Mouse (Mus musculus) cerebellum, adult 8-10 months (tissue): ENCODE measurements around the gene Gm44596.

ENCODE experiments used
- DNase-seq: peaks from one replicate; pipeline ENCODE4 v3.0.0; 2022

Gene Gm44596

DNA sequence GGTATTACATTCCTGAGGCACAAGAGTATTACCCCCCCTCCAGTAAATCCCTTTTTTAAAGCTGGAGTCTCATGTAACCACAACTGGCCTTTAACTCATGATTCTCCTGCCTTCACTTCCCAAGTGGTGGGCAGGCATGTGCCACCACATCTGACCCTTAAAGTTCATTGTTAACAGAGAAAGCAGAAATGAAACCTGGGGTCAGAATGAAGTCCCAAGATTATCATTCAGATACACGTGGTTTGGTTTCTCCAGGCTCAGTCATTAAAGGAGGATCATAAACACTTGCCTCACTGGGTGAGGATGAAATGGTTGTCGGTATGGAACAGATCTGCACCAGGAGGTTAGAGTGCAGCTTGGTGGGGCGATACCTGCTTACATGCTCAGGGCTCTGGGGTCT is 6.0 kb downstream of the Gm44596 start:
- DNase-seq = no peak

DNA sequence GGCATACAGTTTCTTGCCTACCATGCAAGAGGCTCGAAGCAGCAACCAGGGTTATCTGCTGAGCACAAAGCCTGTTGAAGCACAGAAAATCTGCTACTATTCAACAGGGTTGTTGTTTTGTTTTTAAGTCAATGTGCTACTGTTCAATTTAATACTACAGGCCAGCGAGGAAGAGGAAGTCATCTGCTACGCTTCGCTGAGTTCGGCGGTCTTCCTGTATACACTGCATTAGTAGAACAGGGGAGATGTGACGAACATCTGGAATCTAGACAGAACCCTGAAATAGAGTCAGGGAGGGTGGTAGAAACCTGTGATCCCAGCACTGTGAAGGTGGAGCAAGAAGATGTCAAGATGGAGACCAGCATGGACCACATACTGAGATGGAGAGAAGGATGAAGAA is 8.4 kb downstream of the Gm44596 start:
- DNase-seq = no peak

DNA sequence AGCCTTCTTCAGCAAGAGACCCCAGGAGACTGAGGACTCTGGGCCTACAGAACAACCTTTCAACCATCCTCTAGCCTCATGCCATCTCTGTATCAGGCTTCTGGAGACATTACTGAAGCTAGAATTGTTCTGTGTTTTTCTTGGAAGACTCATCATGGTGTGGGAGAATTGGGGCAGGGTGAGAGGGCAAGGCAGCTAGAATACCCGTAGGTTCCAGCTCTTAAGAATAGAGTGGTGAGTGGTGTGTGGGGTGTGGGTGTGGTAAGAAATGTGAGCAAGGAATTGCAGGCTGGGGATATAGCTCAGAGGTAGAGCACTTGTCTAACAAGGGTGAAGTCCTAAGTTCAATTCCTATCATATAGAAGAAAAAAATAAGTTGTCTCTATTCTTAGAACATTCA is 9.7 kb downstream of the Gm44596 start:
- no peak for DNase-seq

DNA sequence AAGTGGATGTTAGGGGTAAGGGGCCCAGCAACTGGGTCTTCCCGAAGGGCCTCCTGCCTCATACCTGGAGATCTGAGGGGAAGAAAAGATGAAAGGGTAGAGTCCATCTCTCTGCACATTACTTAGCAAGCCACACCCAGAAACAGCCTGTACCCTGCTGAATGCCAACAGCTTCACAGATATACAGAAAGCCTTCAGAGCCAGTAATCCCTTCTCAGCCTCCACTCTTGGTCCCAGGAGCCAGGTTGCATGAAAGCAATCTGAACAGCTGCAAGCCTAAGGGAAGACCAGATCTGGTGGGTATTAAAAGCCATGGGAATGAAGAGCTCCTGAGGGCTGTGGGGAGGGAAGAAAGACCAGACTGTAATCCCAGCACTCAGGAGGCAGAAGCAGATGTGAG is 13.9 kb downstream of the Gm44596 start:
- DNase-seq = no peak

DNA sequence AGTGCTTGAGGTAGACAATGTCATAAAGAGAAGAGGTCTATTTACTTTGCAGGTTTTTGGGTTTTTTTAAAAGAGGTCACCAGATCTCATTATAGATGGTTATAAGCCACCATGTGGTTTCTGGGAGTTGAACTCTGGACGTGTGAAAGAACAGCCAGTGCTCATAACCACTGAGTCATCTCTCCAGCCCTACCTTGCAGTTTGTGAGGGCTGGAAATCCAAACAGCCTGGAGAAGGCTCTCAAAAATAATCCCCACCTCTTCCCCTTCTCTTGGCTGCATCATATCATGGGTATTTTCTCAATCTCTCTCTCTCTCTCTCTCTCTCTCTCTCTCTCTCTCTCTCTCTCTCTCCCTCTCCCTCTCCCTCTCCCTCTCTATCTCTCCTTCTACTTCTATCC is 15.4 kb downstream of the Gm44596 start:
- no peak for DNase-seq

DNA sequence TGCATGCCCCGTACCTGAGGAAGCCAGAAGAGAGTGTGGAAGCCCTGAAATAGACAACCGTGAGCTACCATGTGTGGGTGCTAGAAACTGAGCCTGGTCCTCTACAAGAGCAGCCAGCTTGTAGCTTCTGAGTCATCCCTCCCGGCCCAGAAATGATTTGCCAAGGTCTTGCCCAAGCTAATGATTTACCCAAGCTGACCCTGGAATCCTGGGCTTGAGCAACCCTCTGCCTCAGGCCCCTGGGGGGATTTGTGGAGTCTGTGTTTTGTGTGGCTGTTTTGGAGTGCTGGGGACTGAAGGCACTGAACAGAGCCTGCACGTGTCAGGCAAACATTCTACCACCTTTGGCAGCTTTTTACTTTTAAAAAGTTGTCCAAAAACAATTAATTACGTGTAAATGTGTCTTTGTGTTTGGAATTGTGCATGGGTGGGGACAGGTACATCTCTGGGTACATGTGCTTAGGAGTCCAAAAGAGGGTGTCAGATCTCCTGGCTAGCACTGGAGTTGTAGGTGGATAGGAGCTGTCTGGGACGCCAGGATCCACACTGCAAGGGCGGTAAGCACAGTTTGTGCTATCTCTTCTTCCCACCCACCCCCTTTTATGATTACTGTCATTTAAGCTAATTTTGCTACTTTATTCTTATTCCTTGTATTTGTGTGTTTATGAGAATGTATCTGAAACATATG is 22.4 kb downstream of the Gm44596 start:
- DNase-seq = no peak

DNA sequence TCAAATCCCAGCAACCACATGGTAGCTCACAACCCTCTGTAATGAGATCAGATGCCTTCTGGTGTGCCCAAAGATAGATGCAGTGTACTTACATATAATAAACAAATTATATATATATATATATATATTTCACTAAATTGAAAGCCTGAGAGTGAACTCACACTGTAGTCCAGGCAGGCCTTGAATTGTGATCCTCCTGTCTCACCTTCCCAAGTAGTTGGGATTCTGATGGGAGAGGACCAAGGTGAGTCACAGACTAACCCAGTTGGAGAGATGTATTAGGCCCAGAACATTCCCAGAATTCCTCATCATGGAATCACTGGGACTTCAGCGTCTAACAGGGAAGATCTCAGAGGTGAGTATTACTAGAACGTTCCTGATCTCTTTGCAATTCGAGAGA is 23.7 kb downstream of the Gm44596 start, which contains the start of gene Nrip2:
Gene Nrip2 (plus strand): TSS at position 301 of the 400 bp plus-strand sequence.
- DNase-seq = no peak

DNA sequence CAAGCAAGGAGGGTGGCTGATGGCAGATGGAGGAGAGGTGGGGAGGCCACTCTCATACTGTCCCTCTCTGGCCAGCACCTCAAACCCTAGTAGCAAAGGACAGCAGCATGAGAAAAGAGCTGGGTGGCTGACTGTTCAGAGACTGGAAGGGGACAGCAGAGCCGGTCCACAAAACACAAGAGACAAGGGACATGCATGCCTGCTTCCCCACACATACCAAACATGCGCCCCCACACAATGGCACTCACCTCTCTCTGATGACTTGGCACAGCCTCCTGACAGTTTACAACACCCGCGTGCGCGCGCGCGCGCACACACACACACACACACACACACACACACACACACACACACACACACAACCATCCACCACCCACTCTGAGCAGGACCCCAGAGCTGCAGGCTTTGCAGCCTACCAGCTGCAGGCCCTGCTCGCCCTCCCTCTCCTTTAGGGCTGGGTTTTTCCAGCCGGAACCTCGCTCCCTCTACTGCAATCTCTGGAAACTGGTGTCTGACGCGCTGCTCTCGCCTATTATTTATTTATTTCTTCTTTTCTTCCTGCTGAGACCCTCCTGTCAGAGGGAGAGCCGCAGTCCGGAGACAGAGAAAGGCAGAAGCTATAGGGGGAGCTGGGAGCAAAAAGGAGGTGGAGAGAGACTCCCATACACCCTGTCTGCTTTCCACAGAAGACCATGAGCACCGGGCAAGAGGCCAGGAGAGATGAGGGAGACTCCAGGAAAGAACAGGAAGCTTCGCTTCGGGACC is 24.3 kb downstream of the Gm44596 start:
- DNase-seq = peak; percentile 68

DNA sequence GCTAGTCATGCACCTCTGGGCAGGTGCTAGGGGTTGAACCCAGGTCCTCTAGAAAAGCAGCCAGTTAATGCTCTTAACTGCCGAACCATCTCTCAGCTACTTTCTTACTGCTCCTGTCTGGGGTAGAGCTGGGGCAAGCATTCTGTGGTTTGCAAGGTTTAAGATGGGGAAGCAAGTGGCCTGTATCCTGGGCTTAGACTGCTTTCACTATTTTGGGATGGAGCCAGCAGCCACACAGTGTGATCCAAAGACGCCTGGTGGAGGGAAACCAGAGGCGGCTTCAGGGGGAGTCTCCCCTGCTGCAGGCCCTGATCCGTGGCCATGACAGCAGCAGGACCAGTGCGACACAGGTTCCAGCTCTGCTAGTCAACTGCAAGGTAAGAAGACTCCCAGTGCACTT is 29.4 kb downstream of the Gm44596 start:
- no peak for DNase-seq

DNA sequence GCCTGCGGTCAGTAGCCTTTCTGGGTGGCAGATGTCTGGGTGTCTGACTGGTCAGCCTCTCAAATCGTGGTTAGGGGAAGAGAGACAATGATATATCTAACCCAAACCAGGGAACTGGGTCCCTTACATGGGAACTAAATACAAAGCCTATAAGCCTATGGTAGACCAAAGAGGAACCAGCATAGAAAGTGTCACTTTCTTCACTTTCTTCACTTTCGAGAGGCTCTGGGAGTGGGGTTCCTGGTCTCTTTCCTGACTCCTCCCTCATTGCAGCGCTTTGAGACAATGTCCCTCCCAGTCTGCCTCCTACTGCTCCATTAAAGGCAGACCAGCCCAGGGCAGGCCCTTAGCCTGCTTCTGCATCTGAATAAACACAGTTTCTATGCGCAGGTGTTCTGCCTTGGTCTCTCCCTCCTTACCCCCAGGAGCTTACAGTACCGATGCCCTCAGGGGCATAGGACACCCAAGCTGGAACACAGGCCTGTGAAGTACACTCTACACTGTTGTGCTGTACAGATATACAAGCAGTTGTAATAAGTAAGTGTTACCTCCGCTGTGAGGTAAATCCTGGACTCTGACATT is 33.3 kb downstream of the Gm44596 start:
- DNase-seq = no peak

DNA sequence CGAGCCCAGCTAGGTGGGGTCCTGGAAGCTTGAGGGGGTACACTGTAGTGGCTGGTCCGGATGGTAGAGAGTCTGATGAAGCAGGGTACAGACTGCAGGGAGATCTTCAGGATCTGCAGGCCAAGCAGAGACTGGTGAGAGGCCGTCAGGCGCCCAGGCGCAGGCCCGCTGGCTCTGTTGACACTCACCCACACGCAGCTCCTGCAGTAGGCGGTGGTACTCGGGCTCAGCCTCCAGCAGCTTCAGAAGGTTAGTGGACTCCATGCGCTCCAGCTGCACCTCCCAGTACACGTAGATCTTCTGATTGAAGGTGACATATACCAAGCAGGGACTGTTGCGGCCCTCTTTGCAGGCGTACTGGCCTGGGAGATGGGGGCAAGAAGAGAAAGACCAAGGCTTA is 35.0 kb downstream of the Gm44596 start:
- no peak for DNase-seq

DNA sequence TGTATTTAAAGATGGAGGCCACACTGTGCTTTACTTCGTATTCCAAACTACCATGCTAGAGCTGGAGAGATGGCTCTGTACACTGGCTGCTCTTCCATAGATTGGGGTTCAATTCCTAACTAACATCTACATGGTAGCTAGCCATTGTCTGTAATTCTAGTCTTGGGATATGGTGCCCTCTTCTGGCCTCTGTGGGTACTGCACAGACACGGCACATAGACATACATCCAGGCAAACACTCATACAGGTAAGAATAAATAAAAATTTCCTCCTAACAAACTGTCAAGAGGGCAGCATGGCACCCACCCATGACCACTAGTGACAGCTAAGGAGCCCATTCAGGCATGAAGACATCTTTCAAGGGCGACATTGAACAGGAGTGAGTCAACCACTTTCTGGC is 35.8 kb downstream of the Gm44596 start:
- DNase-seq = peak; percentile 85

DNA sequence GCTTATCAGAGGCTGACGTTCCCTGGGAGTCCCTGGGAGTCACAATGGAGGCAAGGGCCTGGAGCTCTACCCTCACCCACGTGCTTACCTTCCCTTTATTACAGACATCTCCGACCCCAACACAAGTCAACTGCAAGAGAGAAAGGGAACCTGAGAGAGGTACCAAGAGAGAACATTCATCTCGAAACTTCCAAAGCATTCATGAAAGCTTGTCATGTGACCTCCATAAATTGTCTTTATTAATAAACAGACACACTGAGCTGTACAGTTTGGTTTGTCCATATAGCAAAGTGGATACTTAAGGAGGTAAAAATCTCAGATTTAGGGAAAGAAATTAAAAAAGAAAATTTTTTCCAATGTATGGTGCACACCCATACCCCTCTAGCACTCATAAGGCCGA is 40.9 kb downstream of the Gm44596 start:
- no peak for DNase-seq

DNA sequence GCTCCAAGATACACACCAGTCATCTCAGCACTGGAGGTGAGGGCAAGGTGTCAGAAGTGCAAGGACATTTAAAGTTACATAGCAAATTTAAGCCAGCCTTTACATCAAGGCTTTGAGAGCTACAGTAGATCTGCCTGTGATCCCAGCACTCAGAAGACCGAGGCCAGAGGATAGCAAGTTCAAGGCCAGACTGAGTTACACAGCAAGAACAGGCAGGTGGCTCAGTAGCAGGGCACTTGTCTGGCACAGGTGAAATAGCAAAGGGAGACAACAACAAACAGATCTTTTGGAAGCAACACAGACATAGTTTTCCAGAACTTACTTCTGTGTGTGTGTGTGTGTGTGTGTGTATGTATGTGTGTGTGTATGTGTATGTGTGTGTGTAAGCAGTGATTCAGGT is 42.8 kb downstream of the Gm44596 start:
- DNase-seq = no peak

DNA sequence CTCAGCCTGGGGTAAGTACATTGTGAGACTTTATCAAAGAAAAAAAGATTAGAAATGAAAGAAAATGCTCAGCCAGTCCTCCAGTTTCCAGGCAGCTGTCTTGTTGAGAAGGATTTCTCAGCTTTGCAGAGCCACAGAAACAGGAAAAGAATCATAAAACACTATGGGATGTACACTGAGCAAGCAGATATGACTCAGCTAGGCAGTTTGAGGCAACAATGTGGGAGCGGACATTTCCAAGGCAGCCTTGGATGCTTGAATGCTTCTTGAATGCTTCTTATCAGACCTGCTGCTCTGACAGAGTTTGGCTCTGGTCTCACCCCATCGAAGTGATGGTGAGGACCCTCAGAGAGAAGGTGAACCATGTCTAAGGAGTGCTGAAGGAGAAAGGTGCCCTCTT is 45.7 kb downstream of the Gm44596 start:
- no peak for DNase-seq

DNA sequence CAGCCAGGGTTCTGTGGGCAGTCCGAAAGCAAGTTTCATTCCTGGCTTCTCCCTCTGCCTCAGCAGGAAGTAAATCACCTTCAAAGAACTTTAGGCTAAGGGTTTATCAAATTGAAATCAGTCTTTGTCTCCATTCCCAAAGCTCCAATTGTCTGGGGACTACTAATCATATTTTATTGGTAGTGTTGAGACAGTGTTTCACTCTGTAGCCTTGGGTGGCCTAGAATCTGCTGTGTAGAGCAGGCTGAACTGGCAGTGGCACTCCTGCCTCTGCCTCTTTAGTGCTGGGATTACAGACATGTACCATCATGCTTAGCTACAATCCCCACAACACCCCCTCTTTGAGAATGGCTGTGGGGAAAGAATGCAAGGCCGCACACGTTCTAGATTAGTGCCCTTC is 46.2 kb downstream of the Gm44596 start:
- no peak for DNase-seq

DNA sequence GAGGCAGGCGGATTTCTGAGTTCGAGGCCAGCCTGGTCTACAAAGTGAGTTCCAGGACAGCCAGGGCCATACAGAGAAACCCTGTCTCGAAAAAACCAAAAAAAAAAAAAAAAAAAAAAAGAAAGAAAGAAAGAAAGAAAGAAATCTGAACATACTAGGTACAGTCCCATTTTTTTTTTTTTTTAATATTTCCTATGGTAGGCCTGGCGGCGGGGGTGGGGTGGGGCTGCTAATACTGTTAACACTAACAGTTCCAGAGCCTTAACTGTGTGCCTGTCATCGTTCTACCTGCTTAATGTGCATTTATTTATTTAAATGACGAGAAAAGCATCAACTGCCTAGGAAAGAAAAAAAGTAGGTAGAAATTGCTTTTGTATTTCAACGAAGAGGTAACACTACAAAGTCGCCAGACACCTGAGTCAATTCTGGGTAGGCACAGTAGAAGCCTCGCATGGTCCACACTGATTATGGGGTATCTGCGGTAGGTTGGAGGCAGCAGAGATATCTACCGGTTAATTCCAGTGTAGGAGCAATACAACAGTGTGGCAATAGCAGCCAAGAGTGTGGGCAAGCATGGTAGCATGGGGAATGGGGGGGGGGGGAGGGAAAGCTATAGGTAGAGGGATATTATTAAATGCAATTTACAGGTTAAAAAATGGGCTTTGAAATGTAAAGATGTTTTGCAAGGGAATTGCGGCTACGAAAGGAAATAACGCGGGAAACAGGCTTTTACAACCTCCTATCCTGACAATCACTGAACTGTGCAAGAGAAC is 48.4 kb downstream of the Gm44596 start:
- peak; percentile 34 for DNase-seq

DNA sequence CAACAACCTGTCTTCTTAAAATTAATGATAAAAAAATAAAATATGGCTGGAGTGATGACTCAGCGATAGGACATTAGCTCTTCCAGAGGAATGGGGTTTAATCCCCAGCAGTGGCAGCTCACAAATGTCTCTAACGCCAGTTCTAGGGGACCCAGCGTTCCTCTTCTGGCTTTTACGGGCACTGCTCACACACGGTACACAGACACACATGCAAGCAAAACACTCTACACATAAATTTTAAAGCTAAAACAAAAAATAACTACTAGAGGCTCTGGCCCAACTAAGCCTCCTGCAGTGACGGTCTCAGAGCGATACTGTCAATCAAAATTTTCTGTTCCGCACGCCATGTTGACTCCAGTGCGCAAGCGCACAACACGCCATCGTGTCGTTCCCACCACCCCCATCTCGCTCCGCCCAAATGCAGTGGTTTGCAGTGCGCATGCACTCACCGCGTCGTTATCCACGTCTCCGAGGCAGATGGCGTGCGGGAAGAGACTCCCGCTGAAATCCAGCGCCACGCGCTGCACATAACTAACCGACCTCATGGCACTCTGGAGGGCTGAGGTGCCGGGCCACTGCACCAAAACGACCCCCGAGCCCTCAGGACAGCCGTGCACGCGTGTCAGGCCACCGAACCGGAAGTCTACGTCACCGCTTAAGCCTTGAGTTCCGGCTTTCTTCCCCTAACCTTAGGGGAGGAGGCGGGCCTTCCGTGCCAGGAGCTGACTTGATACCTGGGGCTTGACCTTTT is 49.1 kb downstream of the Gm44596 start, which contains the start of gene Itfg2:
Gene Itfg2 (minus strand): TSS at position 663 of the 751 bp plus-strand sequence.
- DNase-seq = peak; percentile 98

DNA sequence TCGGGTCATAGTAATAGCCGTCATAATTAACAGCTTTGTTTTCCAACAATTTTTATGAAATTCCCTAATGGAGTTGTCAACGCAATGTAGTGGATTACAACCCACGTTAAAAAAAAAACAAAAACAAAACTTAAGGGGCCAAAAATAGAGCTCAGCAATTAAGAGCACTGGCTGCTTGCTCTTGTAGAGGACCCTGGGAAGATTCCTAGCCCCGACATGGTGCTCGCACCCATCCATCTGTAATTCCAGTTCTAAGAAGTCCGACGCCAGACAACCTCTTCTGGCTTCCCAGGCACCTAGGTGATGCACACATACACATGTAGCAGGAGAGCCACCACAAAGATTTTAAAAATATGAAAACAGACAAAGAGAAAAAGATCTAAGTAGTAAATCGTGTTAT is 49.7 kb downstream of the Gm44596 start:
- DNase-seq = no peak

DNA sequence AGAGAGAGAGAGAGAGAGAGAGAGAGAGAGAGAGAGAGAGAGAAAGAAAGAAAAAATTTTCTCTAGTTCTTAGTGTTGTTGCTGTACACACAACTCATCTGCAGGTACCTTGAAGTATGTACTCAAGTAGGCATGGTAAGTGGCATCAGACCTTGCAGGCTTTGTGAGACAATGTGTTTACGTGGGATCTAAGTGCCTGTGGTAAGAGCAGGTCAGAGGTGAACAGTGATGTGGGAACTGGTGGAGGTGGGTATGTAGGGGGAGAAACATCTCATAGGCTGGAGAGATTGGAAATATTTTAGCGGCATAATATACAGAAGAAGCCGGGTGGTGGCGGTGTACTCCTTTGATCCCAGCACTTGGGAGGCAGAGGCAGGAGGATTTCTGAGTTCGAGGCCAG is 52.3 kb downstream of the Gm44596 start:
- DNase-seq = no peak

DNA sequence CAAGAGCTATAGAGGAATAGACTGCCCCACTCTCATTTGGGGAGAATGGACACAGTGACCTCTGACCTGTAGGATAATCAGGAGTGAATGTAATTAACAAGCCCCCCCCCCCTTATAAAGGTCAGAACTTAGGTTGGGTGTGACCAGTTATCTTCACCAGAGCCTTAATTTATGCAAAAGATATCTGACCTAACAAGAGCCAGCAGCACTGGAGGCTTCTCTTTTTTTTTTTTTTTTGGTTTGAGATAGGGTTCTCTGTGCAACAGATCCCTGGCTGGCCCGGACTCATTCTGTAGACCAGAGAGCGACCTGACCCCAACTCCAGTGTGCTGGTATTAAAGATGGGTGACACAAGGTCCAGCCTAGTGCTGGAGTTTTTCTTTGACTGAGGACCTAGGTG is 54.0 kb downstream of the Gm44596 start:
- no peak for DNase-seq

DNA sequence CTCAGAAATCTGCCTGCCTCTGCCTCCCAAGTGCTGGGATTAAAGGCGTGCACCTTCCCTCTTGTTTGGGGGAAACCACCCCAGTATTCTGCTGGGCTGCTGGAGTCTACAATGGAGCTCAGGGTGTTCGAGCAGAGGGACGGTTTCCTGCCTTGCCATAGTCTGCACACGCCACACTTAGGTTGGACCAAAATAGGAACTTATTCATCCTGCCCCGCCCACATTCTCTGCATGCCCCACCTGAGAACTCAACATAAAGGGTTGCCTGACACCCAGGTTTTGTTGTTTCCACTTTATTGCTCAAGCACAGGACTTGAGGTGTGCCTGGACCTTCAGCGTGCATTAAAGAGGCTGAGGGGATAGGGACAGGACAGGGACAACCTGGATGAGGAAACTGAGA is 54.5 kb downstream of the Gm44596 start:
- no peak for DNase-seq
